Mouse (Mus musculus) liver, adult 2 months (tissue): ENCODE results near the gene Hoxc6.

Experiments used
- CTCF ChIP-seq: fragments of 200-500 bp; IDR thresholded peaks from 2 replicates; pipeline ENCODE4 v1.5.1; 2011; ENCODE audit warnings: low read depth, low read length, control low read depth
- POLR2A ChIP-seq: fragments of 200-500 bp; IDR thresholded peaks from 2 replicates; pipeline ENCODE4 v1.6.1; 2011; ENCODE audit warnings: low read length, control low read depth; ENCODE audit not compliant: insufficient read depth; ENCODE audit errors: extremely low read depth

GRCm38 (mm10) chr15:103056396-103056795 is 58.3 kb downstream of the Hoxc6 start:
- TF ChIP-seq CTCF (no peak), POLR2A (no peak)
